Mouse (Mus musculus) midbrain, embryonic 14.5 days (tissue): Measurements from ENCODE around the gene Eci1. TPM values are rescaled to one million over a fixed set of nuclear protein-coding genes. Genes with fewer than 3 reads are reported as not detected.

Experiments used
- ATAC-seq: fragments of 200-750 bp; cut with Nextera tagmentation; 2 replicates; pipeline ENCODE4 v1.8.0; 2017; ENCODE audit warnings: moderate number of reproducible peaks, moderate library complexity; ENCODE audit not compliant: low FRiP score, low TSS enrichment
- DNase-seq: peaks from one replicate; pipeline ENCODE4 v3.0.0-alpha.2; 2015
- H3K27ac ChIP-seq: fragments of 300-500 bp; sonication (generic); replicated peaks from 2 replicates; pipeline ENCODE4 v1.5.1; 2014; ENCODE audit warnings: mild to moderate bottlenecking, low read depth, low read length, moderate library complexity
- H3K27me3 ChIP-seq: fragments of 300-500 bp; sonication (generic); 2 replicates; pipeline ENCODE4 v1.6.1; 2014; ENCODE audit warnings: low read length, control low read depth, mixed read lengths; ENCODE audit not compliant: control insufficient read depth, insufficient read depth
- H3K36me3 ChIP-seq: fragments of 300-500 bp; sonication (generic); 2 replicates; pipeline ENCODE4 v1.6.1; 2014; ENCODE audit warnings: low read length, control low read depth; ENCODE audit not compliant: control insufficient read depth, insufficient read depth
- H3K4me1 ChIP-seq: fragments of 300-500 bp; sonication (generic); 2 replicates; pipeline ENCODE4 v1.6.1; 2014; ENCODE audit warnings: mild to moderate bottlenecking, antibody characterized with exemption, low read length, control low read depth; ENCODE audit not compliant: control insufficient read depth, insufficient read depth
- H3K4me2 ChIP-seq: fragments of 300-500 bp; sonication (generic); 2 replicates; pipeline ENCODE4 v1.6.1; 2014; ENCODE audit warnings: mild to moderate bottlenecking, low read length, moderate library complexity
- H3K4me3 ChIP-seq: fragments of 300-500 bp; sonication (generic); replicated peaks from 2 replicates; pipeline ENCODE4 v1.5.1; 2014; ENCODE audit warnings: low read depth, low read length
- H3K9ac ChIP-seq: fragments of 300-500 bp; sonication (generic); replicated peaks from 2 replicates; pipeline ENCODE4 v1.6.1; 2014; ENCODE audit warnings: mild to moderate bottlenecking, low read length, moderate library complexity
- H3K9me3 ChIP-seq: fragments of 300-500 bp; sonication (generic); 2 replicates; pipeline ENCODE4 v1.6.1; 2016; ENCODE audit warnings: low read length, control low read depth, mixed read lengths; ENCODE audit not compliant: control insufficient read depth
- WGBS: fragments of 180-500 bp; shearing (Covaris S2); extraction: QIAGEN DNeasy Blood & Tissue Kit; methylation state at CpG from one replicate; pipeline ENCODE4 v1.1.7; 2014; 5-methylcytosine and 5-hydroxymethylcytosine counted together
- polyA plus RNA-seq: library from polyadenylated mRNA; unstranded; fragments of >200 nt; fragmentation: Nextera tagmentation; extraction: Ambion mirVana; gene quantifications from 2 replicates; pipeline ENCODE4 v1.2.1, GENCODE M21; 2014

The Eci1 gene
- polyA plus RNA-seq, 1 experiment from 2014 or later = 26.9 TPM

DNA sequence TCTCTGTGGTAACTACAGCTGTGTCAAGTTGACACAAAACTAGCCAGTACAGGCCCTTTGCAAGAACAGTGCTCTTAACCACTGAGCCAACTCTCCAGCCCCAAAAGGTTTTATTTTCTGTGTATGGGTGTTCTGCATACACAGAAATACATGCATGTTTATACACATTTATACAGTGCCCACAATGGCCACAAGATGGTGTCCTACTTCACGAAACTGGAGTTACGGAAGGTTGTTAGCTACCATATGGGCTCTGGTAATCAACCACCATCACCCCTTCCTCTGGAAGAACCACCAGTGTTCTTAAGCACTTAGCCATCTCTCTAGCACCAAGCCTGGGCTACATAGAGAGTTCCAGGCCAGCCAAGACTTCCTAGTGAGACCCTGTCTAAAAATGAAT, 35.1 kb downstream of the Eci1 start:
- DNase-seq (peak; percentile 53), ATAC-seq (no peak)
- no peaks in the 10 kb centered on the region for H3K4me1 ChIP-seq
- H3K4me3 ChIP-seq = no peak overlapping the region
- H3K9ac ChIP-seq = no peak overlapping the region
- H3K36me3 ChIP-seq = no peaks in the 10 kb centered on the region
- no peak overlapping the region for H3K27ac ChIP-seq
- no peaks in the 10 kb centered on the region for H3K9me3 ChIP-seq
- no peak overlapping the region for H3K4me2 ChIP-seq
- no peaks in the 10 kb centered on the region for H3K27me3 ChIP-seq
- WGBS = 67% methylated on average over 2 of the region's 2 CpGs

DNA sequence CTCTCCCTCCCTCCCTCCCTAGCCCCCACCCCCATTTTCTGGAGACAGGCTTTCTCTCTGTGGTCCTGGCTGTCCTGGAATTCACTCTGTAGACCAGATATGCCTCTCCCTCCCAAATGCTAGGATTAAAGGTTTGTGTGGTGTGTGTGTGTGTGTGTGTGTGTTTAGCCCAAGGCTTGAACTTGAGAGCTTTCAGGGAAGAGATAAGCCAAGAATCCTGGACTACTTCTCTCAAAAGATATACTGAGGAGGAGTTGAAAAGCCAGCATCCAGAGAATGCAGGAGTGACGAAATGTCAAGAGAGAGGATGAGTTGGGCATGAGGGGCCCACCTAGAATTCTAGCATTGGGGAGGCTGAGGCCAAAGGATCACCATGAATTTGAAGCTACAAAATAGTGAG, 36.5 kb downstream of the Eci1 start:
- Histone ChIP-seq H3K36me3 (no peaks in the 10 kb centered on the region), H3K4me3 (no peak overlapping the region), H3K4me2 (no peak overlapping the region), H3K27me3 (no peaks in the 10 kb centered on the region), H3K27ac (no peak overlapping the region), H3K4me1 (no peaks in the 10 kb centered on the region), H3K9ac (no peak overlapping the region), H3K9me3 (no peaks in the 10 kb centered on the region)
- ATAC-seq = no peak
- DNase-seq = no peak
- 94% methylated on average over 1 of the region's 1 CpGs for WGBS

DNA sequence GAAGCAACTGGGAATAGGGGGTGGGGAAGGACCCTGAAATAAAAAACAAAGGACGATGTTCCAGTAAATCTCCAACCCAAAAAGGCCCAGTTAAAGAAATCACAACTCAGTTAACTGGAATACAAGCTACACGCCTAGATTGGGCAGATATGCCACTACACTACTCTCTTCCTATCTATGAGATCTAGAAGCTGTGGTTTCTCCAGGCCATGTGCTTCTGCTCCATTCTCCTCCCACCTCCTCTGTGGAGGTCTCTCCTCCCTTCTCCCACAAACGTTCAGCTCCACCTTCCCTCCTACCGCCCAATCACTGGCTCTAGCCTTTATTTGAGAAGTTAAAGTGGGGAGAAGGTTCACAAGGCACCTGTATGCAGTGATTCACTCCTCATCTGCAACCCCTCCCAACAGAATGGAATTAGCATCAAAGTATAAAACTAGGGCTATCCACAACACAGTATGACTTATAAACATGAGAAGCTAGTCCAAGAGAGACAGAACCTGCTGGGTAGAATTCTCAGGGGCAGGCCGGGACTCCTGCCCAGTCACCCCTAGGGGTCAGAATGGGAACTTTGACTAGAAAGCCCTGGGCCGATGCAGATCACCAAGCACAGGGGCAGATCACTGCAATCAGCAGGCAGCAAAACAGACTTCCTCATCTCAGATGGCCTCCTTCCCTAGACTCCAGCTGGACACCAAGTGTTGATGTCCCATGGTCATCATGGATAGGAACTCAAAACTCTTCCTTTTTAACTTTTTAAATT, 37.1 kb downstream of the Eci1 start:
- Histone ChIP-seq H3K4me1 (no peaks in the 10 kb centered on the region), H3K4me3 (no peak overlapping the region), H3K9ac (no peak overlapping the region), H3K27me3 (no peaks in the 10 kb centered on the region), H3K27ac (no peak overlapping the region), H3K9me3 (no peaks in the 10 kb centered on the region), H3K4me2 (no peak overlapping the region), H3K36me3 (no peaks in the 10 kb centered on the region)
- ATAC-seq = no peak
- no peak for DNase-seq
- whole genome bisulfite sequencing = 64% methylated on average over 6 of the region's 6 CpGs

DNA sequence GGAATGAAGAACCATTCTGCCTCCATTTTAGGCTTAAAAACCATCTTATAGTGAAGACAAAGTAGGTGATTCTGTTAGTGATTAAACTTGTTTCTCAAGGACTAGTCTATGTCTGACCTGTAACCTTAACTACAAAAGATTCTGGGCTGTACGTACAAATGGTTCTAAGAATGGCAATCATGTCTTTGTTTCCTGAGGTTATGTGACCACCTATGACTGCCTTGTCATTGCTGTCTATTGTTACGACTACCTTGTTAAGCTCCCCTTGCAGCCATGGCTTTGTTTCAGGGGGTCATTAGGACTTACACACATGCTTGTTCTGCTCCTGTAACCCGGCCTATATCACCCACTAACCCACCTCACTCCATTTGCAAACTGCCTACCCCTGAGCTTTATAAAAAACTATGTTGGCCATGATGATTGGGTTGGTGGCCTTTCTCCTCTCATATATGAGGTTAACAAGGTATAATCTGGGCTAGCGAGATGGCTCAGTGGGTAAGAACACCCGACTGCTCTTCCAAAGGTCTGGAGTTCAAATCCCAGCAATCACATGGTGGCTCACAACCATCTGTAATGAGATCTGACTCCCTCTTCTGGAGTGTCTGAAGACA, 42.3 kb downstream of the Eci1 start:
- Histone ChIP-seq H3K27me3 (no peaks in the 10 kb centered on the region), H3K36me3 (peaks cover 10% of the 10 kb centered on the region), H3K4me3 (no peak overlapping the region), H3K4me2 (no peak overlapping the region), H3K9me3 (no peaks in the 10 kb centered on the region), H3K4me1 (peaks cover 19% of the 10 kb centered on the region), H3K27ac (no peak overlapping the region), H3K9ac (no peak overlapping the region)
- DNase-seq (no peak), ATAC-seq (no peak)
- WGBS = 95% methylated on average over 5 of the region's 5 CpGs

DNA sequence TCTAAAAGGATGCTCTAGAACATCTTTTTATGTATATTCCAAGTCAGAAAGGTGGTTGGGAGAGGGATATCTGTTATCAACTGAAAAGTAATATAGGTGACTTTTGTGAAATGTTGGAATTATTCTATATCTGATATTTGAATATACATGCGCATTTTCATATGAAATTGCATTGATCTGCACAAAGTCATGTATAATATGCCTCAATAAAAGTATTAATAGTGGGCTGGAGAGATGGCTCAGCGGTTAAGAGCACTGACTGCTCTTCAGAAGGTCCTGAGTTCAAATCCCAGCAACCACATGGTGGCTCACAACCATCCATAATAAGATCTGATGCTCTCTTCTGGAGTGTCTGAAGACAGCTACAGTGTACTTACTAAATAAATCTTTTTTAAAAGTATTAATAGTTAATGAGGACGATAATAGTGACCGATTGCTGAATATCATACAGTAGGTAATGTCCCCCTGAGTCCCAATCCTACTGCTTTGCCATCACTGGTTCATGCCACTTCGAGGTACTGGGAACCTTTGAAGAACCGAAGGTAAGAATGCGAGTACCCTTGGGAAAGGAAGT, 43.0 kb downstream of the Eci1 start:
- Histone ChIP-seq H3K4me3 (peak overlapping the region; percentile 80), H3K9me3 (no peaks in the 10 kb centered on the region), H3K36me3 (peaks cover 17% of the 10 kb centered on the region), H3K4me2 (peak overlapping the region; percentile 99), H3K4me1 (peaks cover 19% of the 10 kb centered on the region), H3K27me3 (no peaks in the 10 kb centered on the region), H3K27ac (peak overlapping the region; percentile 83), H3K9ac (peak overlapping the region; percentile 47)
- ATAC-seq (no peak), DNase-seq (no peak)
- 20% methylated on average over 7 of the region's 7 CpGs for WGBS

DNA sequence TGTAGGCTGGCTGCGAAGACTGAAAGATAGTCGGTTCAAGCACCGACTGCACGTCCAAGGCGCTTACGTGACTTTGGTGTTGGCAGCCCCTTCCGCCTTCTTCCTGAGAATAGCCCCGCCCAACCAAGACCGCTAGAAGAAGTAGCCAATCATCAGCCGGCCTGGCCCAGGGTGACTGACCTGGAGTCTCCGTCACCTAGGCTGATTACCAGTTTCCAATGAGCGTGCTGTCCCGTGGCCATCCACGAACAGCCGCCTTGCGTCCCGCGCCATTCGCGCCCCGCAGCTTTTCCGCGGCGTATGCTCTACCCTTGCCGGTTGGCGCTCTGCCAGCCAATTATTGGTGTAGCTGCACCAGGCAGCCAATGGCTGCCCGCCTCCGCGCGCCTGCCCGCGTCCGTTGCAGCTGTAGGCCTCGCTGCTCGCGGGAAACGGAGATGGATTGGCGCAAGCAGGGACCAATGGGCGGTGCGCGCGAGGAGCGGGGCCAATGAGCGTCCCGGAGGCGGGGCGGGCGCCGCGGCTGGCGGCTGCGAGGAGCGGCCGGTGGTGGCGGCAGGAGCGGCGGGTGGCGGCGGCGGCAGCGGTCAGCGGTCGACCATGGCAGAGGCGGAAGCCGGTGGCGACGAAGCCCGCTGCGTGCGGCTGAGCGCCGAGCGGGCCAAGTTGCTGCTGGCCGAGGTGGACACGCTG, 43.6 kb downstream of the Eci1 start, which contains the start of the genes E4f1 and Pgp:
E4f1 (minus strand) TSS at position 404 of the 693 bp plus-strand sequence.
Pgp (plus strand) TSS at position 483 of the 693 bp plus-strand sequence.
- WGBS = under 1% methylated on average over 72 of the region's 75 CpGs
- peaks cover 19% of the 10 kb centered on the region for H3K4me1 ChIP-seq
- peak within 1 kb of the TSS; percentile 77 for H3K9ac ChIP-seq
- peak within 1 kb of the TSS; percentile 83 for H3K27ac ChIP-seq
- H3K4me2 ChIP-seq = peak within 1 kb of the TSS; percentile 99
- peak; percentile 97 for ATAC-seq
- H3K9me3 ChIP-seq = no peaks in the 10 kb centered on the region
- no peaks in the 10 kb centered on the region for H3K27me3 ChIP-seq
- peak within 1 kb of the TSS; percentile 80 for H3K4me3 ChIP-seq
- peaks cover 23% of the 10 kb centered on the region for H3K36me3 ChIP-seq
- peak; percentile 100 for DNase-seq

DNA sequence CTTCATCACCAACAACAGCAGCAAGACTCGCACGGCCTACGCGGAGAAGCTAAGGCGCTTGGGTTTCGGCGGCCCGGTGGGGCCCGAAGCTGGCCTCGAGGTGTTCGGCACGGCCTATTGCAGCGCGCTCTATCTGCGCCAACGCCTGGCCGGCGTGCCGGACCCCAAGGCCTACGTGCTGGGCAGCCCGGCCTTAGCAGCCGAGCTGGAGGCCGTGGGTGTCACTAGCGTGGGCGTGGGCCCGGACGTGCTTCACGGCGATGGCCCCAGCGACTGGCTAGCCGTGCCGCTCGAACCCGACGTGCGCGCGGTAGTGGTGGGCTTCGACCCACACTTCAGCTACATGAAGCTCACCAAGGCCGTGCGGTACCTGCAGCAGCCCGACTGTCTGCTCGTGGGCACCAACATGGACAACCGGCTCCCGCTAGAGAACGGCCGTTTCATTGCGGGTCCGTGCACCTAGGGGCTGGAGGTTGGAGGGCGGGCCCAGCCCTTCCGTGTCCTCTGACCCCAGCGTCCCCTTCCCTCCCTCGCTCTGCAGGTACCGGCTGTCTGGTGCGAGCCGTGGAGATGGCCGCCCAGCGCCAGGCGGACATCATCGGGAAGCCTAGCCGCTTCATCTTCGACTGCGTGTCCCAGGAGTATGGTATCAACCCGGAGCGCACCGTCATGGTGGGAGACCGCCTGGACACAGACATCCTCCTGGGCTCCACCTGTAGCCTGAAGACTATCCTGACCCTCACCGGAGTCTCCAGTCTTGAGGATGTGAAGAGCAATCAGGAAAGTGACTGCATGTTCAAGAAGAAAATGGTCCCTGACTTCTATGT, 44.5 kb downstream of the Eci1 start:
- H3K4me1 ChIP-seq = peaks cover 19% of the 10 kb centered on the region
- H3K4me3 ChIP-seq = peak overlapping the region; percentile 80
- under 1% methylated on average over 68 of the region's 68 CpGs for WGBS
- ATAC-seq (peak; percentile 22; the same call in 1 of the 2 replicates), DNase-seq (no peak)
- peak overlapping the region; percentile 99 for H3K4me2 ChIP-seq
- H3K27me3 ChIP-seq = no peaks in the 10 kb centered on the region
- peak overlapping the region; percentile 77 for H3K9ac ChIP-seq
- H3K9me3 ChIP-seq = no peaks in the 10 kb centered on the region
- peak overlapping the region; percentile 79 for H3K27ac ChIP-seq
- peaks cover 32% of the 10 kb centered on the region for H3K36me3 ChIP-seq

DNA sequence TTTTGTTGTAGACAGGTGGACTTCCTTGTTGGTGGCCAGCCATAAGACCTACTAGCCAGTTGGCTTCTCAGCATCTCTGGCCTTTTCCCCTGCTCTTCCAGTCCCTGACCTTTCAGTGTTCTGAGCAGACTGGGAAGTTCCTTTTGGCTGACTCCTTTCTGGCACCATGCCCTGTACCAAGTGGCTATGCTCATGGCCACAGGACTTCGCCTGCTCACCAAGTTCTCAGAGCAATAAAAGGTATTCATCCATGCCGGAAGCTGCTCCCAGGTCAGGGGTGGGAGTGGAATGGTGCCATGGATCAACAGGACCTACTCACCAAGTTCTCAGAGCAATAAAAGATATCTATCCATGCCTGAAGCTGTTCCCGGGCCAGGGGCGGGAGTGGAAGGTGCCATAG, 46.1 kb downstream of the Eci1 start:
- no peak overlapping the region for H3K9ac ChIP-seq
- peaks cover 19% of the 10 kb centered on the region for H3K4me1 ChIP-seq
- no peaks in the 10 kb centered on the region for H3K9me3 ChIP-seq
- ATAC-seq (no peak), DNase-seq (no peak)
- no peak overlapping the region for H3K4me3 ChIP-seq
- 93% methylated on average over 4 of the region's 4 CpGs for WGBS
- no peak overlapping the region for H3K27ac ChIP-seq
- no peaks in the 10 kb centered on the region for H3K27me3 ChIP-seq
- H3K36me3 ChIP-seq = peaks cover 46% of the 10 kb centered on the region
- peak overlapping the region; percentile 99 for H3K4me2 ChIP-seq
